Mouse (Mus musculus): ENCODE results near the gene Atxn7l3. TPM values are rescaled to one million over a fixed set of nuclear protein-coding genes. Genes with fewer than 3 reads are reported as not detected.

The Atxn7l3 gene
- polyA plus RNA-seq, 1 experiment from 2014 or later, result 30.6 TPM

GRCm38 (mm10) chr11:102317298-102317900, 21.0 kb upstream of the Atxn7l3 start:
- Histone ChIP-seq H3K4me1 (replicated peaks) (peaks cover 28% of the 10 kb centered on the region), H3K9me3 (no peaks in the 10 kb centered on the region), H3K9ac (peak overlapping the region; percentile 100), H3K27me3 (no peaks in the 10 kb centered on the region), H3K36me3 (peaks cover 33% of the 10 kb centered on the region), H3K27ac (replicated peaks) (peak overlapping the region; percentile 100), H3K4me3 (peak overlapping the region; percentile 99), H3K4me2 (peak overlapping the region; percentile 93)
- peak; percentile 16 for ATAC-seq (ENCODE audit: low read depth)
- under 1% methylated on average over 76 of the region's 87 CpGs for WGBS

- H3K4me1 ChIP-seq (replicated peaks), result peaks cover 28% of the 10 kb centered on the region
- WGBS, result 1% methylated on average over 51 of the region's 80 CpGs
Observed at GRCm38 (mm10) chr11:102316572-102317297, 20.3 kb upstream of the Atxn7l3 start.

GRCm38 (mm10) chr11:102315690-102316571, 19.5 kb upstream of the Atxn7l3 start:
- peak overlapping the region; percentile 99 for H3K4me3 ChIP-seq
- ATAC-seq (ENCODE audit: low read depth), result no peak
- H3K27ac ChIP-seq (replicated peaks), result peak overlapping the region; percentile 100
- peaks cover 27% of the 10 kb centered on the region for H3K4me1 ChIP-seq (replicated peaks)
- whole genome bisulfite sequencing, result 14% methylated on average over 14 of the region's 14 CpGs
- peak overlapping the region; percentile 93 for H3K4me2 ChIP-seq
- no peaks in the 10 kb centered on the region for H3K27me3 ChIP-seq
- H3K9me3 ChIP-seq, result no peaks in the 10 kb centered on the region
- H3K9ac ChIP-seq, result peak overlapping the region; percentile 100
- peaks cover 47% of the 10 kb centered on the region for H3K36me3 ChIP-seq

More at GRCm38 (mm10) chr11:102316572-102317297, 20.3 kb upstream of the Atxn7l3 start:
- Histone ChIP-seq H3K4me3 (peak overlapping the region; percentile 99), H3K9me3 (no peaks in the 10 kb centered on the region), H3K27ac (replicated peaks) (peak overlapping the region; percentile 100), H3K27me3 (no peaks in the 10 kb centered on the region), H3K9ac (peak overlapping the region; percentile 100), H3K4me2 (peak overlapping the region; percentile 93), H3K36me3 (peaks cover 39% of the 10 kb centered on the region)
- peak; percentile 32 for ATAC-seq (ENCODE audit: low read depth)

- Histone ChIP-seq H3K27me3 (no peaks in the 10 kb centered on the region), H3K9ac (no peak overlapping the region), H3K9me3 (no peaks in the 10 kb centered on the region), H3K4me3 (no peak overlapping the region), H3K36me3 (peaks cover 63% of the 10 kb centered on the region), H3K27ac (replicated peaks) (no peak overlapping the region), H3K4me2 (no peak overlapping the region), H3K4me1 (replicated peaks) (peaks cover 39% of the 10 kb centered on the region)
- ATAC-seq (ENCODE audit: low read depth), result no peak
- 90% methylated on average over 12 of the region's 12 CpGs for WGBS
Observed at GRCm38 (mm10) chr11:102314321-102314720, 17.9 kb upstream of the Atxn7l3 start.

GRCm38 (mm10) chr11:102312586-102312985, 16.2 kb upstream of the Atxn7l3 start:
- H3K4me3 ChIP-seq, result no peak overlapping the region
- H3K4me2 ChIP-seq, result no peak overlapping the region
- H3K9ac ChIP-seq, result 0 out of 2 replicates have a peak overlapping the region, but pooled peaks have one; percentile 8
- WGBS, result 89% methylated on average over 6 of the region's 6 CpGs
- no peaks in the 10 kb centered on the region for H3K9me3 ChIP-seq
- no peak for ATAC-seq (ENCODE audit: low read depth)
- H3K4me1 ChIP-seq (replicated peaks), result peaks cover 46% of the 10 kb centered on the region
- H3K27ac ChIP-seq (replicated peaks), result no peak overlapping the region
- H3K27me3 ChIP-seq, result no peaks in the 10 kb centered on the region
- H3K36me3 ChIP-seq, result peaks cover 76% of the 10 kb centered on the region

GRCm38 (mm10) chr11:102311966-102312365, 15.5 kb upstream of the Atxn7l3 start:
- Histone ChIP-seq H3K4me1 (replicated peaks) (peaks cover 46% of the 10 kb centered on the region), H3K4me2 (no peak overlapping the region), H3K9me3 (no peaks in the 10 kb centered on the region), H3K27ac (replicated peaks) (no peak overlapping the region), H3K9ac (0 out of 2 replicates have a peak overlapping the region, but pooled peaks have one; percentile 8), H3K27me3 (no peaks in the 10 kb centered on the region), H3K4me3 (no peak overlapping the region), H3K36me3 (peaks cover 82% of the 10 kb centered on the region)
- no peak for ATAC-seq (ENCODE audit: low read depth)
- WGBS, result 89% methylated on average over 4 of the region's 4 CpGs

GRCm38 (mm10) chr11:102310768-102311695, 14.6 kb upstream of the Atxn7l3 start:
- no peak for ATAC-seq (ENCODE audit: low read depth)
- Histone ChIP-seq H3K4me1 (replicated peaks) (peaks cover 42% of the 10 kb centered on the region), H3K4me3 (no peak overlapping the region), H3K4me2 (no peak overlapping the region), H3K36me3 (peaks cover 92% of the 10 kb centered on the region), H3K9me3 (no peaks in the 10 kb centered on the region), H3K27me3 (no peaks in the 10 kb centered on the region), H3K27ac (replicated peaks) (no peak overlapping the region), H3K9ac (peak overlapping the region; percentile 2; the same call in 1 of the 2 replicates)
- WGBS, result 42% methylated on average over 38 of the region's 38 CpGs

GRCm38 (mm10) chr11:102309821-102310617, 13.6 kb upstream of the Atxn7l3 start:
- Histone ChIP-seq H3K4me2 (peak overlapping the region; percentile 51), H3K9me3 (no peaks in the 10 kb centered on the region), H3K4me1 (replicated peaks) (peaks cover 32% of the 10 kb centered on the region), H3K27ac (replicated peaks) (peak overlapping the region; percentile 79; the same call in 1 of the 2 replicates), H3K36me3 (peaks cover 93% of the 10 kb centered on the region), H3K4me3 (no peak overlapping the region), H3K9ac (peak overlapping the region; percentile 54), H3K27me3 (no peaks in the 10 kb centered on the region)
- peak; percentile 10; the same call in 1 of the 2 replicates for ATAC-seq (ENCODE audit: low read depth)
- WGBS, result 90% methylated on average over 22 of the region's 22 CpGs

- H3K4me3 ChIP-seq, result peak overlapping the region; percentile 29
- H3K36me3 ChIP-seq, result peaks cover 84% of the 10 kb centered on the region
- H3K9ac ChIP-seq, result peak overlapping the region; percentile 54
- peak overlapping the region; percentile 79 for H3K27ac ChIP-seq (replicated peaks)
- no peaks in the 10 kb centered on the region for H3K27me3 ChIP-seq
- H3K4me1 ChIP-seq (replicated peaks), result peaks cover 29% of the 10 kb centered on the region
- peak; percentile 92 for ATAC-seq (ENCODE audit: low read depth)
- no peaks in the 10 kb centered on the region for H3K9me3 ChIP-seq
- H3K4me2 ChIP-seq, result peak overlapping the region; percentile 51
- WGBS, result under 1% methylated on average over 27 of the region's 27 CpGs
Observed at GRCm38 (mm10) chr11:102308979-102309378, 12.5 kb upstream of the Atxn7l3 start.

- H3K9ac ChIP-seq, result no peak overlapping the region
Observed at GRCm38 (mm10) chr11:102308104-102308503, 11.7 kb upstream of the Atxn7l3 start.

More at GRCm38 (mm10) chr11:102308104-102308503, 11.7 kb upstream of the Atxn7l3 start:
- Histone ChIP-seq H3K27me3 (no peaks in the 10 kb centered on the region), H3K4me2 (no peak overlapping the region), H3K4me1 (replicated peaks) (peaks cover 29% of the 10 kb centered on the region), H3K36me3 (peaks cover 75% of the 10 kb centered on the region), H3K27ac (replicated peaks) (no peak overlapping the region), H3K4me3 (no peak overlapping the region), H3K9me3 (no peaks in the 10 kb centered on the region)
- ATAC-seq (ENCODE audit: low read depth), result no peak
- 87% methylated on average over 9 of the region's 9 CpGs for WGBS

All from neural tube, embryonic 13.5 days (tissue).